Mouse (Mus musculus): Measurements from ENCODE around the gene Thada. TPM values are rescaled to one million over a fixed set of nuclear protein-coding genes. Genes with fewer than 3 reads are reported as not detected.
"Not testable (repeated sequence)": the region's sequence is repeated elsewhere in the genome, so short reads cannot be mapped to it uniquely, and the experiment has no call there.

Thada gene
- polyA plus RNA-seq, 1 experiment from 2014 or later = 9.2 TPM

DNA sequence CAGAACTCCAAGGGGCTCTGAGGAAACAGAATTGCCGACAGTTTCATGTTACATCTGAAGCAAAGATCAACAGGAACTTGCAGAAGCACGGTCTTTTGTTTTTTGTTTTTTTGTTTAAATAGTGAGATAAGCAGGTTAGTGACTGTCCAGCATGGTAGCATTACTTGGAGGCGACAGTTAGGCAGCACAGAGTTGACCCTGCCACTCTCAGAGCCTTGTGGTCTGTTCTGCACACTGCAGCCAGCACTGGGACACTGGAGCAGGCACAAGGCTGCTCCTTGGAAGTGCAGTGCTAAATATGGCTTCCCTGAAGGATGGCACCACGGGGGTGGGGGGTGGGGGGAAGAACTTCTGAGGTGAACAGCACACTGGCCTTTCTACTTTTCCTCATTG is 271.0 kb downstream of the Thada start:
- Histone ChIP-seq H3K27ac (peak overlapping the region; percentile 73; the same call in 1 of the 2 replicates), H3K4me1 (peaks cover 46% of the 10 kb centered on the region), H3K9me3 (no peaks in the 10 kb centered on the region), H3K27me3 (ENCODE audit: insufficient read depth, poor library complexity, severe bottlenecking) (no peaks in the 10 kb centered on the region), H3K4me3 (no peak overlapping the region), H3K36me3 (peaks cover 15% of the 10 kb centered on the region; the same call in 1 of the 2 replicates)
- WGBS = 30% methylated on average over 4 of the region's 4 CpGs
- DNase-seq (ENCODE audit: low spot score) = no peak

DNA sequence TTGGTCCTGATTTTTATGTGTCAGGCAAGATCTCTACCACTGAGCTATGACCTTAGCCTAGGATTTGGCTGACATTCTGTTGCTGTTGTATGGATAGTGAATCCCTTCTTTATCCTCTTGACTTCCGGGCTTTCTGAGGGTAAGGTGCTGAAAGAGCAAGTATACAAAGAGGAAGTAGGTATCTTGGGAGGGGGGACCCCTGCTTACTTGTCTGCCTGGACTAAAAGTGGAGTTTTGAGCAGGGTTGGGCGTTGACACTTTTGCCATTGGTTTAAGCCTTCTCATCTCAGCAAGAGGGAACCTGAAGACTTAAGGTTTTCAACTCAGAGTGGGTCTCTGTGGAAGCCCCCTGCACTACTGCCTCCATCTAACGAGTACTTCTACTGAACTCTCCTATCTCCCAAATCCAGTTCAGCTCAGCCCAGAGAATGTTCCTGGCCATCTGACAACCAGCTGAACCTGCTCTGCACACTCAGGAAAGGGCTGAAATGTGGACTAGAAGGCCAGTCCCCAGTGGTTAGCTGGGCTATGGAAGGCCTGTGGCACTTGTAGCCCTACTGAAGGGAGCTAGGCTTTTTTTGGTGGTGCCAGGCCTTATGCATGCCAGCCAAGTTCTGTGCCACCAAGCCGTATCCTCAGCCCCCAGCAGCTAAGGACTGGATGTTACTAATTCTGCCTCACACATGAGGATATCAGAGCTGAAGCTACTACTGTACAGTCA is 271.6 kb downstream of the Thada start:
- Histone ChIP-seq H3K27me3 (ENCODE audit: insufficient read depth, poor library complexity, severe bottlenecking) (no peaks in the 10 kb centered on the region), H3K4me3 (no peak overlapping the region), H3K4me1 (peaks cover 48% of the 10 kb centered on the region), H3K9me3 (no peaks in the 10 kb centered on the region), H3K36me3 (peaks cover 10% of the 10 kb centered on the region; the same call in 1 of the 2 replicates), H3K27ac (peak overlapping the region; percentile 73)
- DNase-seq (ENCODE audit: low spot score) = no peak
- WGBS = 61% methylated on average over 4 of the region's 4 CpGs

DNA sequence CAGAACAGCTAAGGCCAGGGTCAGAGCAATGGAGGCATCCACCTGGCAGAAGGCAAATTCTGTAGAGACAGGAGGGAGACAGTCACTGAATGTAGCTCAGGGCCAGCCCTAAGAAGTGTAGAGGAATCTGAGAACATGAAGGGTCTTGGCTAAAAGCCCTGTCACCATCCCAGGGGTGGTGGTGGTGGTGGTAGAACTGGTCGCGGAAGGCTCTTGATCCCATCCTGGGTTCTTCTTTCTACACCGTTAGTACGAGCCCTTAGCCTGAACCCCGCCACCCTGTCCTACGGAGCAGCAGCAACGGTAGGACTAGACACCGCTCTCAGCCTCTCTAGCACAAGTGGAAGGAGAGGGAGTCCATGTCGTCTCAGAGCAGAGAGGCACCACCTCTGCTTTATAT is 272.6 kb downstream of the Thada start:
- H3K9me3 ChIP-seq = no peaks in the 10 kb centered on the region
- 85% methylated on average over 9 of the region's 9 CpGs for WGBS
- H3K36me3 ChIP-seq = peaks cover 10% of the 10 kb centered on the region; the same call in 1 of the 2 replicates
- peaks cover 57% of the 10 kb centered on the region for H3K4me1 ChIP-seq
- H3K4me3 ChIP-seq = no peak overlapping the region
- peak overlapping the region; percentile 71 for H3K27ac ChIP-seq
- DNase-seq (ENCODE audit: low spot score) = no peak
- no peaks in the 10 kb centered on the region for H3K27me3 ChIP-seq (ENCODE audit: insufficient read depth, poor library complexity, severe bottlenecking)

DNA sequence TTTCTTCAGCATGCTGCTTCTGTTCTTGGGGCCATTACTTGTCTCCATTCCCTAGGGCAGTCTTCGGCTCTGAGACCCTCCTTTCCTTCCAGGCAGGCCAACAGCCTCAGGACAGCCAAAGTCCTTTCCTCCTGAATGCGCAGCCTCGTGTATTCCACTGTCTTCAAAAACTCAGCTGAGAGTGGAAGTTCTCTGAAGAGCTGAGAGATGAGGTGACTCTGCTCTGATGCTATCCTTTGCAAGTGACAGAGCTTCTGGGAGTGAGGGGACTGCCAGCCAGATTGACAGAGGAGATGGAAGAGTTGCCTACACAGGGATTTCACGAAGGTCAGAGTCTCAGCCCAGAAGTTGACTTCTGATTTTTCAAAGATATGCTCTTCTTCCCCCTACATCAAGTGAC is 274.1 kb downstream of the Thada start:
- Histone ChIP-seq H3K9me3 (no peaks in the 10 kb centered on the region), H3K27ac (peak overlapping the region; percentile 71), H3K36me3 (peaks cover 10% of the 10 kb centered on the region; the same call in 1 of the 2 replicates), H3K27me3 (ENCODE audit: insufficient read depth, poor library complexity, severe bottlenecking) (no peaks in the 10 kb centered on the region), H3K4me1 (peaks cover 52% of the 10 kb centered on the region), H3K4me3 (no peak overlapping the region)
- DNase-seq (ENCODE audit: low spot score) = no peak
- 76% methylated on average over 4 of the region's 4 CpGs for WGBS

DNA sequence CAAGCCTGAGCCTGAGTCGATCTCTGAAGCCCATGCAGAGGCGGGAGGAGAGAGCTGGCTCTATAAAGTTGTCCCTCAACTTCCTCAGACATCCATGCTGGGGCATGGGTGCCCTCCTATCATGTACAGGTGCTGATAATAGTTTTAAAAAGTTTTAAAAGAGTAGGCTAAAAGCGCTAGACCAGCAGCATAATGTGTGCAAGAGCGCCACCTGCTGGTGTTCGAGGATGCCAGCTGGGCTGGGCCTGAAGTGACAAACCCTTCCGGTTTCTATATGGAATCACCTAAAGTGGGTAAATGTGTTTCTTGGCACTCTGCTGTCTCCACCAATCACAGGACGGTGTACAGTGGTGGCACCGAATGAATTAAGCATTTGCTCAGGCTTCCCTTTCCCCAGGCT is 275.1 kb downstream of the Thada start:
- H3K27ac ChIP-seq = no peak overlapping the region
- H3K4me1 ChIP-seq = peaks cover 62% of the 10 kb centered on the region
- 33% methylated on average over 8 of the region's 8 CpGs for WGBS

DNA sequence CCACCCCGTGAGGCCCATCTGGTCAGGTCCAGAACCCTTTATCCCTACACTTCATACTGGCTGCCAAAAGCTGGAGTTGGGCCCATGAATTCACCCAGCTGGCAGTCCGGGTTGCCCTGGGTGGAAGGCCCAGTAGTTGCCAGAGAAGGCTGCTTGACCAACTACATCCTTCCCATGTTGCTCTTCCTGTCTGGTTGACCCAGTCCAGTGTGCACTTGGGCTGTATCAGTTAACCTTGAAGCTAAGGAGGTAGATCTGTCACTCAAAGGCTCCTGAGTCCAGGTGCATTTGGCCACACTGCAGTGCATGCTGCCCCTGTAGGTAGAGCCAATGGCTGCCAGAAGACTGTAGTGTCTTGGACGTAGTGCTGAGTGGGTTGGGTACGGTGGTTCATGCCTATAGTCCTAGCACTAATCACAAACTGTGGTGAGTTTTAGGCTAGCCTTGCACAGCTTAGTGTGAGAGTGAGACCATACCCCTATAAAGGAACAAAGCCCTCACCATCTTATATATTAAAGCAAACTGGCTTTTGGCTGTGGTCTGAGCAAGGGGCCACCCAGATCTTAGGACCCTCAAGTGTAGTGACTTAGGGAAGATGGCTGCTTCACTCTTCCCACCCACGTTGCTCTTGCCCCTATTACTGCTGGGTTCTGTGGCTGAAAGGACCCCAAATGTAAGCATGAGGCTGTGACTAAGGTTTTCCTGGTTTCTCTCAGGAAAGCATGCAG is 276.7 kb downstream of the Thada start:
- Histone ChIP-seq H3K4me3 (peak overlapping the region; percentile 77), H3K36me3 (peaks cover 23% of the 10 kb centered on the region), H3K27me3 (ENCODE audit: insufficient read depth, poor library complexity, severe bottlenecking) (no peaks in the 10 kb centered on the region), H3K27ac (peak overlapping the region; percentile 96), H3K4me1 (peaks cover 55% of the 10 kb centered on the region), H3K9me3 (no peaks in the 10 kb centered on the region)
- 77% methylated on average over 5 of the region's 5 CpGs for WGBS
- DNase-seq (ENCODE audit: low spot score) = no peak

More for the DNA sequence above, 275.1 kb downstream of the Thada start:
- H3K36me3 ChIP-seq = peaks cover 19% of the 10 kb centered on the region
- H3K4me3 ChIP-seq = no peak overlapping the region
- H3K27me3 ChIP-seq (ENCODE audit: insufficient read depth, poor library complexity, severe bottlenecking) = no peaks in the 10 kb centered on the region
- DNase-seq (ENCODE audit: low spot score) = no peak
- no peaks in the 10 kb centered on the region for H3K9me3 ChIP-seq

DNA sequence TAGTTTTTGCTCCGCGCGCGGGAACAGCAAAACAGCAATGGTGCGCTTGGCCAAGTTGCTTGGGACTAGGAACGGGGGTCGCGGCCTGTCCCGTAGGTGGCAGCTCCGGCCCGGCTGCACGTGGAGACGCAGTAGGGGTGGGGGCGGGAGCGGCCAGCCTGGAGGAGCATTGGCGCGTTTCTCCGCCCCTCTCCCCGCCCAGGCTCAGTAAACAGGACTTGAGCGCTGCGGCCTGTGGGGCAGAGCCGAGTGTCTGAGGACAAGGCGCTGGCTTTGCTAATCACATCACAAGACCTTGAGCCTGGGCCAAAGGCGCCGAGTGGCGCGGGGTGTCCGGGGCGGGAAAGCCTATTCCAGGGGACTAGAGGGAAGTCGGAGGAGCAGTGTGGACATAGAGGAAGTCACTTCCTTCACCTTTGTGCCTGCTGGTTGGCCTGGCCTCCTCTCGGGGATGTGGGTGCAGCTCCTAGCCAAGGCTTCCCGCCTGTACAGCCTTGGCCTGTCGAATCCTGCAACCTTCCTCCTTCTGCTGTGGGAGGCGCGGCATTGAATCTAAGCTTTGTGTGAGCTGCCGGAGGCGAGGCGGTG is 277.5 kb downstream of the Thada start:
- WGBS = 1% methylated on average over 38 of the region's 38 CpGs
- no peaks in the 10 kb centered on the region for H3K9me3 ChIP-seq
- H3K27me3 ChIP-seq (ENCODE audit: insufficient read depth, poor library complexity, severe bottlenecking) = no peaks in the 10 kb centered on the region
- peak overlapping the region; percentile 77 for H3K4me3 ChIP-seq
- peak overlapping the region; percentile 96 for H3K27ac ChIP-seq
- H3K36me3 ChIP-seq = peaks cover 23% of the 10 kb centered on the region
- peaks cover 55% of the 10 kb centered on the region for H3K4me1 ChIP-seq
- DNase-seq (ENCODE audit: low spot score) = peak; percentile 96

DNA sequence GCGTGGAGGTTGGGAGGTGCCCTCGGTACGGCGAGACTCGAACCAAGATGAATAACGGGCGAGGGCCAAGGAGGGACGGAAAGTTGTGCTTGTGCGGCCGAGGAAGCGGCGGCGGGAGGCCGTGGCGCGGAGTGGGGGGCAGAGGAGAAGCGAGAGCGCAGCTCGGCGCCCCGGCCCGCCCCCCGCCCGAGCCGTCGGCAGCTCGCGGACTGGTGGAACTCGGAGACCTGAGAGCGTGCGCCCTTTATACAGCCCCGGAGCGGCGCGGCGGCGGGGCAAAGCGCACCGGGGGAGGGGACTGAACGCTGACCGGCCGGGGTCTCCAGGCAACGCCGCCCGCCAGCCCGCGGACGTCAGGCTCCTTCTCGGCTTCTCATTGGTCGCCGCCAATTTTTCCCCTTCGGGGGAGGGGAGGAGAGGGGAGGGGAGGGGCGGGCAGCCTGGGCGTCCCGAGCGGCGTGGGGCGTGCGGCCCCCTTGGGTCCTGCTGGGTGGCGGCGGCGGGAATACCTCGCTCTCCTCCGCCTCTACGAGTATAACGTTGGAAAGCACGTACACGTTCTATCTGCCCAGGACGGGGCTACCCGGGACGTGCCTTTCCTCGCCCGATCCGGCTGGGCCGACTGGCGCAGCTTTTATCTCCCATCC is 278.2 kb downstream of the Thada start, which contains the start of gene Zfp36l2:
Zfp36l2 (minus strand) TSS at position 221 of the 647 bp plus-strand sequence.
- peak within 1 kb of the TSS; percentile 88 for H3K4me3 ChIP-seq
- H3K27ac ChIP-seq = peak within 1 kb of the TSS; percentile 96
- H3K4me1 ChIP-seq = peaks cover 55% of the 10 kb centered on the region
- DNase-seq (ENCODE audit: low spot score) = peak; percentile 98
- WGBS = under 1% methylated on average over 74 of the region's 76 CpGs
- no peaks in the 10 kb centered on the region for H3K27me3 ChIP-seq (ENCODE audit: insufficient read depth, poor library complexity, severe bottlenecking)
- H3K9me3 ChIP-seq = no peaks in the 10 kb centered on the region
- peaks cover 23% of the 10 kb centered on the region for H3K36me3 ChIP-seq

DNA sequence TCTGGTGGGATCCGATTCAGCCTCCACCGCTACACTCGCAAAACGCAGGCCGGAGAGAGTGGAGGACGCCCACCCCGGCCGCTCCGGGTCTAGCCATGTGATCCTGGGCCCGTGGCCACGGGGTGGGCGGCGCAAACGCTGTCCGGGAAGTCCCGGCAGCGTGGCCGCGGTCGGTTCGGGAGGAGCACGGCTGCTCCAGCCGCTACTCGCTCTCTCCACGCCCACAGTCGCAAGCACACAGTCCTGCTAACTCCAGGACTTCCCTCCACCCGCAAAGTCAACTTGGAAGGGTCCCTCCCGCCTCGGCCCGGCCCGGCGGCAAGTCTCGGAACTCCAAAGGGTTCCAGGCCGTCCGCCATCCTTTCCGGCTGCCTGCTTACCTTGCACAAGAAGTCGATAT is 278.7 kb downstream of the Thada start:
- WGBS = 1% methylated on average over 12 of the region's 37 CpGs
- peaks cover 23% of the 10 kb centered on the region for H3K36me3 ChIP-seq
- H3K4me3 ChIP-seq = peak overlapping the region; percentile 88
- H3K9me3 ChIP-seq; H3K27me3 ChIP-seq (ENCODE audit: insufficient read depth, poor library complexity, severe bottlenecking); DNase-seq (ENCODE audit: low spot score): not testable (repeated sequence)
- H3K27ac ChIP-seq = peak overlapping the region; percentile 96
- peaks cover 56% of the 10 kb centered on the region for H3K4me1 ChIP-seq

DNA sequence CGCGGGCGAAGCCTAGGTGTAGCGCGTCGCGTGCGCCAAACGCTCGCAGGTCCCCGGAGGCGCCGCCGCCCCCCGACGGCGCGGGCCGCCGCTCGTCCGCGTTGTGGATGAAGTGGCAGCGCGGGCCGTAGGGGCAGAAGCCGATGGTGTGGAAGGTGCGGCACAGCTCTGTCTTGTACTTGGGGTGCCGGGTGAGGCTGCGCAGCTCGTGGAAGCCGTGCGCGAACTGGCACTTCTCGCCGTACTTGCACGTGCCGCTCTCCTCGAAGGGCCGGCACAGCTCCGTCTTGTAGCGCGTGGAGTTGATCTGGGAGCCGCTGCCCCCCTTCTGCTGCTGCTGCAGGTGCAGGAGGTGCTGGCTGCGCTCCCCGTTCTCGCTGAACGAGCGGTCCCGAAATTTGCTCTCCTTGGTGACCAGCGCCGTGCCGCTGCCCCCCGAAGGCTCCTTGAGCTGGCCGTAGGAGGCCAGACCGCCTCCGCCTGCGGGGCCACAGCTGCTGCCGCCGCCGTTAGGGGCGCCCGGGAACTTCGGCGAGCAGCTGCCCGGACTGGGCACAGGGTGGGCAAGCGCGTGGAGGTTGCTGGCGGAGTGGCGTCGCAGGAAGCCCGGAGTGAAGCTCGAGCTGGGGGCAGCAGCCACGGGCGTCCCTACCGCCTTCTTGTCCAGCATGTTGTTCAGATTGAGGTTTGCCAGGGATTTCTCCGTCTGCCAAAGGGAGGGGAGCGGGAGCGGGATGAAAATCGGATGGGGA is 279.4 kb downstream of the Thada start:
- Histone ChIP-seq H3K36me3 (peaks cover 19% of the 10 kb centered on the region), H3K27ac (peak overlapping the region; percentile 94), H3K9me3 (no peaks in the 10 kb centered on the region), H3K27me3 (ENCODE audit: insufficient read depth, poor library complexity, severe bottlenecking) (no peaks in the 10 kb centered on the region), H3K4me1 (peaks cover 56% of the 10 kb centered on the region), H3K4me3 (peak overlapping the region; percentile 88)
- no peak for DNase-seq (ENCODE audit: low spot score)
- WGBS = under 1% methylated on average over 80 of the region's 80 CpGs

DNA sequence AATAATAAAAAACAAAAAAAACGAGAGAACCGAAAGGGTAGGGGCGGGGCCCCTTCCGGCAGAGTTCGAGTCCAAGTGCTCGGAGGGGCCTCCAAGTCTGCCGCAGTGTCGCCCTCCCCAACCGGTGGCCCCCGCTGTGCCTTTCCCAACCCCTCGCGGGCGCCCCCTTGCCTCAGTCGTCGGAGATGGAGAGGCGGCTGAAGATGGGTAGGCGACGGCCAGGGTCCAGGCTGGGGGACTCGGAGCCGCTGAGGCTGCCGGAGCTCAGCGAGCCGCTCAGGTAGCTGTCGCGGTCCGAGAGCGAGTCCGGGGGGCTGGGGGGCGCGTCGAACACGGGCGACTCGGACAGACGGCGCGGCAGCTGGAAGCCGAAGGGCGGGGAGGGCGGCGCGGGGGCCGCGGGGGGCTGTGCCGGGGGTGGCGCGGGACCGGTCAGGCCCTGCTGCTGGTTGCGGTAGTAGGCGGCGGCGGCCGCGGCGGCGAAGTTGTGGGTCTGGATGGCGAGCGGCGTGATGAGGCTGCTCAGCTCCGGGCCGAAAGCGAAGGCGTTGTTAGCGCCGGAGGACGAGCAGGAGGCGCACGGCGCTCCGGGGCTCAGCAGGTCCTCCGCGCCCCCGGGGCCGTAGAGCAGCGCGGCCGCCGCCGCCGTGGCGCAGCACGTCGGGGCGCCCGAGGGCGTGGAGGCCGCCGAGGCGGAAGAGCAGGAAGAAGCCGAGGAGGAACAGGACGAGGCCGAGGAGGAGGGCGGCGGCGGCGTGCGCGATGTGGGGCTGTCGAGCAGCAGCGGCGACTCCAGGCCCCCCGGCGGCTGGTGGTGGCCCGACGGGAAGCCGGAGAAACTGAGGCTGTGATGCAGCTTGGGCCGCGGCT is 280.2 kb downstream of the Thada start:
- no peaks in the 10 kb centered on the region for H3K27me3 ChIP-seq (ENCODE audit: insufficient read depth, poor library complexity, severe bottlenecking)
- WGBS = under 1% methylated on average over 103 of the region's 108 CpGs
- peak overlapping the region; percentile 94 for H3K27ac ChIP-seq
- peaks cover 58% of the 10 kb centered on the region for H3K4me1 ChIP-seq
- H3K4me3 ChIP-seq = peak overlapping the region; percentile 88
- peaks cover 13% of the 10 kb centered on the region for H3K36me3 ChIP-seq
- DNase-seq (ENCODE audit: low spot score) = peak; percentile 88
- no peaks in the 10 kb centered on the region for H3K9me3 ChIP-seq
